Mouse (Mus musculus) brain, embryonic 14.5 days (tissue): ENCODE results near the gene Cacna2d3. TPM values are rescaled to one million over a fixed set of nuclear protein-coding genes. Genes with fewer than 3 reads are reported as not detected.

ENCODE experiments used
- DNase-seq: peaks from one replicate; pipeline ENCODE4 v3.0.0-alpha.2; 2011; ENCODE audit warnings: low read depth
- CTCF ChIP-seq: fragments of 200-500 bp; IDR thresholded peaks from 2 replicates; pipeline ENCODE4 v1.5.1; 2012; ENCODE audit warnings: inconsistent platforms, mild to moderate bottlenecking, moderate library complexity, borderline replicate concordance; ENCODE audit not compliant: insufficient read depth, insufficient read length; ENCODE audit errors: extremely low read depth
- POLR2A ChIP-seq: fragments of 200-500 bp; IDR thresholded peaks from 2 replicates; pipeline ENCODE4 v1.6.1; 2012; ENCODE audit warnings: mild to moderate bottlenecking, inconsistent platforms, borderline replicate concordance; ENCODE audit not compliant: poor library complexity, insufficient read depth, insufficient read length, severe bottlenecking; ENCODE audit errors: extremely low read depth
- polyA plus RNA-seq: library from polyadenylated mRNA; depleted of rRNA; stranded (reverse); fragments of >200 nt; gene quantifications from 2 replicates; pipeline ENCODE4 v1.2.3, GENCODE M21; 2012

Cacna2d3 gene
- polyA plus RNA-seq, 1 experiment: 32.5 TPM

DNA sequence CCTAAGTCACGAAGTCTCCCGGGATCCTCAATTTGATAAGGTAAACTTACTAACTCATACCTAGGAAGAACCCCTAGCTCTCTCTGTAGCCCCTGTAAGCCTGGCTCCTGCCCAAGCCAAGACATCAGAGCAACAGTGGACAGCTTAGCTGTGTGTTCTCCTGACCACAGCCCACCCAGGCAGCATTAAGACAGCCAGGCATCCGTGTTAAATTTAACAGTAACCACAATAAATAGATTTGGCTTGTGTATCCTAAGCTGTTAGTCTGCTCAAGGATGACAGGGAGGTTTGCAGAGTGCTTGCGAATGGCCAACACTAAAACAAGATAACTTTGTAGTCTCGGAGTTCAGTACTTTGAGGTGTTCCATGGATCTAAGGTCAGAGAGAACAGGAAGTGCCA, 768.3 kb downstream of the Cacna2d3 start:
- no peak for TF ChIP-seq CTCF
- TF ChIP-seq POLR2A: no peak
- no peak for DNase-seq

DNA sequence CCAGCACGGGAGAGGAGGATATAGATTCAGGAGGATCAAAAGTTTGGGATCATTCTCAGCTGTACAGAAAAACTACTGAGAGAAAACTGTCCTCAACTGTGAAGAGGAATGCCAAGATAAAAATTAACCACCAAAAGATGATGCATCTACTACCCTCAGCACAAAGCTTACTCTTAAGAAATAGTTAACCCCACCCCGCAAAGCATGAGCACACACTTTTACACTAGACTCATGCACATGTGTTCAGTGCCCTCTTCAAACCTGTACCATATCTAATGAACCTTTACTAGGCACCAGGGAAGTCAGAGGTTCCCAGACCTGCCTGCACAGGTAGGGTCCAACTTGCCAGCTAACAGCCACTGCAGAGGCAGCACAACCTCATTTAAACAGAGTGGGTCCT, 771.2 kb downstream of the Cacna2d3 start:
- no peak for TF ChIP-seq CTCF
- TF ChIP-seq POLR2A: no peak
- DNase-seq: no peak

DNA sequence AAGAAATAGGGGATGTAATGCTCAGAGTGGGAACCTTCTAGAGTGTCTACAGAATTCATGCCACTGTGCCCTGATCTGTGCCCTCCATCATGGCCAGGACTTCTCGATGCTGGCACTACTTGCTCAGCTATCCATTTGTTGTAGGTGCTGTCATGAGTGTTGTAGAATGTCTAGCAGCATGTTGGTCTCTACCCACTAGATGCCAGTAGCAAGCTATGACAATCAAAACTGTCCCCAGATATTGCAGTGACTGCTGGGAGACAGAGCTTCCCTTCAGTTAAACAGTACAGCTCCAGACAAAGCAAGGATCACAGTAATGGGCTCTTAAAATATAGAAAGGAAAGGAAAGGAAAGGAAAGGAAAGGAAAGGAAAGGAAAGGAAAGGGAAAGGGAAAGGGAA, 771.9 kb downstream of the Cacna2d3 start:
- no peak for TF ChIP-seq POLR2A
- no peak for TF ChIP-seq CTCF
- peak; percentile 68 for DNase-seq

DNA sequence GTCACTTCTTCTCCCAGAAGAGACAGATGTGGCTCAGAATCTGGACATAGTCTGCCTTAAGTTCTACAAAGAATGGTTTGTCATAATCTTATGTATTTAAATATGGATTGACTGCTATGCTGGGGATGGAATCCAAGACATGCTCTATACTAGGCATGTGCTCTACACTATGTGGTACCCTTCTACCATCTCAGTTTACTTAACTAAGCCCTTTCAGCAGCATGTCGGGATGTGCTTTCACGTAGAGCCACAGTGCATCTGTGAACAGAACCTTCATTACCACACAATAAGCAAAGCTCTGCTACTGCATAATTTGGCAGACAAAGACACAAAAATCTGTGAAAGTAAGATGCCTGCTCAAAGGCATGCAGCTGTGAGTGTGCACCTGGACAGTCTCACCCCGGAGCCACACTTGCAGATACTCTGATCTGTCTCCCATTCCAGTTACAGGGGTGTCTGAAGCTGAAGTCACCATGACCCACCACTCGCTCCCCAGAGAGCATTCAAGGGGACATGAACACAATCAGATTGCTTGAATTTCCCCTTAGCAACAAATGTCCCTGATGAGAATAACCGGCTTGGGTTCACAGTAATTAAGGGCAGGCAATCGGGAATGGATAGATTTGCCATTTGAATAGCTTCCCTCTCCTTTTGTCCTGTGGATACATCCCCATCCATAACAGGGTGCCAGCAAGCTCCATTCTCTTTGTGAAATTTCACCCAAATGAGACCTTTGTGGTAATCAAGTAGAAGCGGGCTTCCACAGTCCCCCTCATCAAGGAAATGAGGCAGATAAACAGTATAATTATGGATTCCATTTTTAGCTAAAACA, 773.4 kb downstream of the Cacna2d3 start:
- DNase-seq: peak; percentile 79
- TF ChIP-seq CTCF (no peak), POLR2A (no peak)

DNA sequence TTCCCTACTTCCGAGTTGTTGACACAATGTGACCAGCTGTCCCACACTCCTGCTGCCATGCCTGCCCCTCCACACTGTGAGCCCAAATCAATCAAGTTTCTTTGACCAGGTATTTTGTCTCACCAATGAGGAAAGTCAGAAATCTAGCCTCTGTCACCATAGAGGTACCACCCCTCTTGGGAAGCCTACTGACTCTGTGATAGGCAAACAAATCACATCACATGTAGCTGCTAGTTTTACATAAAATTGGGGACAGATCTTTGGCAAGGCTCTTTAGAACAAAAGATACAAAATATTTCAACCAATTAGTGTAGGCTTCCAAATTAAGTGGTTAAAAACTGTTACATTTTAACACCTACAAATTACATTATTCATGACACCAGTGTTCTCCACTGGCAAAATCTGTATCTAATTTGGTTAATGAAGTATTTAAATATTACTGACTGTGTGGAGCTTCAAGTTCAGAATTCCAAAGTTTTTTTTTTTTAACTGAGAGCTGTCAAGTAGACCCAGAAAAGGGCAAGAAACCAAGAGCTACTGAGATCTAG, 788.8 kb downstream of the Cacna2d3 start:
- TF ChIP-seq CTCF (no peak), POLR2A (no peak)
- DNase-seq: peak; percentile 43

DNA sequence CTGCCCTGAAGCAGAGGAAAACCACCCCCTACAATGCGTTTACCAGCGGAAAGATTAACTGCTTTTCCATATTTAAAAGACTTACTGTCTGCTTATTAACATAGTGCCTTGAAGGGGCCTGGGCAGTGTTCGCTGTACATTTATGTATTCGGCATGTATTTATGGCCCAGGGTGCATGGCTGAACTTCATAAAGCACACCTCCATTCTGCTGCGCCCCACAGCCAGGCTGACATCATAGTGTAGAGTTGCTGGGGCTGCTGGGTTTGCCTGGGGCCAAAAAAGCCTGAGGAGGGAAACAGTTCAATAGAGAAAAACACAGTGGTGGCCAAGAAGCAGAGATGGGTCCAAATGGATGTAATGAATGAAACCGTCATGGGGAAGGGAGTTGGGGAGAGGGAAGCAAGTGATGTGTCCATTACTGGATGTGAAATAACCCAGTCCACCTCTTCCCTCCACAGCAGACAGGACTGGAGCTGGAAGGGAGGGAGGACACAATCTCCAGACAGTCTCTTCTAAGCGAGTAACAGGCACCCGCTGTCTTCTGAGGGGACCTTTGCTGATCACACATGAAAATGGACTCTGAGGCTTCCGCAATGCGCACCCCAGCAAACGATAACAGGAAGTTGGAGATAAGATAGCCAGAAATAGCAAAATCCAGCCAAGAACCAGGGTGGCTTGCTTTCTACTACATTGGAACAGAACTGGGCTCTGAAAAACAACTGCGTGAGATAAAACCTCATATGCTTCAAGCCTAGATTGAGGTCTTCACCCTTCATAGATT, 798.3 kb downstream of the Cacna2d3 start:
- DNase-seq: peak; percentile 27
- TF ChIP-seq CTCF (no peak), POLR2A (no peak)

DNA sequence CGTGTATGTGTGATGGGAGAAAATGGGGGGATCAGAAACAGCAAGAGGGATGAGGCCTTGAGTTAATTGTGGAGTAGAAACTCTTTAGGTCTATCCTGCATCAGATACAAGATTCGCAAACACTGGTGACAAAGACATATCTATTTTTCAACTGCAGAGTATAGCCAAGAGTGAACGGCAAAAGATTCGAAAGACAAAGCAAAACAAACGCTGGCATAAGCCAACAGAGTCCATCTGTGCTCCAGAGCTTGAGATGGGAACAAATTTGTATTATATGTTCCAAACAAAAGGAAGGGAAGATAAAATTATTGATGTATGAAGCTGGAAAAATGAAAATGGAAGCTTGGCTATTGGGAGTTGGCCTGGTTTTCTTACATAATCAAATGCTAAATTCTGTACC, 802.8 kb downstream of the Cacna2d3 start:
- TF ChIP-seq CTCF (no peak), POLR2A (no peak)
- peak; percentile 16 for DNase-seq

DNA sequence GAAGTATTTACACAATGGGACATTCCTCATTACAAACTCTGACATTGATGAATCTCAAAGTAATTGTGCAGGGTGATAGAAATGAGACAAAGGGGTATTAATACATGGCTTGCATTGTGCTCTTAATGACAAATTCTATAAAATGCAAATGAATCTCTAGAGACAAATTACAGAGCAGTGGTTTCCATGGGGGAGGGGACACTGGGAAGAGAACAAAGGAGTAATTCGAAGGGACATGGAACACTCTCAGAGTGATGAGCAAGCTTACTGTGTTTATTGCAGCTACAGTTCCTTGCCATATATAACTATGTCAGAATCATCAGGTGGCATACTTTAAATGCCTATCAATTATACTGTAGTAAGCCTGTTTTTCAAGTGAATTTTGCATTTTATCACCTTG, 806.7 kb downstream of the Cacna2d3 start:
- TF ChIP-seq CTCF (no peak), POLR2A (no peak)
- peak; percentile 60 for DNase-seq

DNA sequence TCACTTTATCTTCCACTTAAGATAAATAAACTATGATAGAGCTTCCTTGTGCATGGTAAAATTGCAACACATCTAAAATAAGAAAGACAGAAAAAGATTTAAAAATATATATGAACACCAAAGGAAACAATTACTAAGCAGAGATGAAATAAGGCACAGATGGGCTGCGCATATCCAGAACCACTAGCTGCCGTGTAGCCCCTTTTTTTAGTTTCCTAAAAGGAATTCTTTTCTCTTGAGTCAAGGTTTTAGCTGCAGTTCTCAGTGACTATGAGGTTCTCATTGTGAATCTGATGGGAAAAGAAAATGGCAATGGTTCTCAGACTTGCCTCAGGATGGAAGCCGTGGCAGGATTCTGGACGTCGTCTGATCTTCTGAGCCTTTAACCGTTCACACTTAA, 814.0 kb downstream of the Cacna2d3 start:
- TF ChIP-seq POLR2A (no peak), CTCF (no peak)
- DNase-seq: no peak

DNA sequence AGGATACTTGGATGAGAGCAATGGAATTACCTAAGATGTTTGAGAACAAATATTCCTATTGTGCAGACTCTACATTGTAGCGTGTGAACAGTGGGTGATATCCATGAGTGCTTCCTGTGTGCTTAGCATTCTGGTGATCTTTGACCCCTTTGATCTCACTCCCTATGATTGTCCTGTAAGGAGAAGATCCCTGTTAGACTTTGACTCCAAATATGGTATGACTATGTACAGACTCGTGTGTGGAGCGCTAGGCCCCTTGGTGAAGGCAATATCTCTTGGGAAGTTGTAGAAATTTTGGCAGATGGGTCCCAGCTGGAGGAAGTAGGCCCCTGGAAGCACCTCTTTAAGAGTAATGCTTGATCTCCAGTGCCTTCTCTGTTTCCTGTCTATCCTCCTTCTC, 829.1 kb downstream of the Cacna2d3 start:
- no peak for TF ChIP-seq CTCF
- TF ChIP-seq POLR2A: no peak
- no peak for DNase-seq

DNA sequence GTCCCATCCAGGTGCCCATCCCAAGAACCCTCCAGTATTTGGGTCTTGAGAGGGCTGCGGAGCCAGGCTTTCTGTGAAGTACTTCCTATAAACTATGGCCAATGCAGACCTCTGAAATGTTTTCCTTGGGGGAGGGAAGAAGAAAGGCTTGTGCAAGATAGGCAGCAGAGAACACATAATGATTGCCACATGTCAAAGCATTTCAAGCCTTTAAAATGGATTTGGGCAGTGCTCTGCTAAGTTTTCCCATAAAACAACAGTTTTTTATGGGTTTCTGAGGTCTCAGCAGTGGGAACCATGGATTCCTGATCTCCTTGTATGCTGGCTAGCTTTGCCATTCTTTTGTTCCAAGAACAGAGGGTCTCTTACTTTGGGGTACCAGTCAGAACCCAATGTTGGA, 834.3 kb downstream of the Cacna2d3 start:
- no peak for DNase-seq
- TF ChIP-seq POLR2A (no peak), CTCF (no peak)
